Mouse (Mus musculus): ENCODE measurements around the gene Dram1.
A peak's percentile ranks its signal among the peaks of the same experiment; 100 is the strongest.
"Not testable (repeated sequence)": the region's sequence is repeated elsewhere in the genome, so short reads cannot be mapped to it uniquely, and the experiment has no call there.

Dram1 gene

DNA sequence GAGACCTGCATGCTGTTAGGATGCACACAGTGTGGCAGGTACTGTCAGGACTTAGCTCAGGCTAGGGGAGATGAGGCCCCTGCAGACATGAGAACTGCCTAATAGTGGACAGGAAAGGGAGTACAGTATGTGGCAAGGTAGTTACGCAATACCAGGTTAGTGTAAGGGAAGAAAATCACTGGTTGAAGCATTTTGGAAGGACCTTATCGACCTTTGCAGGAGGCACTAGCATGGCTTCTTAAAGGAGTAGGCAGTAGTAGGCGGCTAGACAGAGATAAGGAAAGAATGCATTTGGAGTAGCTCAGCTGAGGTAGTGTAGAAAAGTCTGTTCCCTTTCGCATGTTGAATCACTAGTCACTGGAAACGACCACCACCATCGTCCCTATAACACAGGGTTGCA lies 6.9 kb upstream of the Dram1 start:
- no peak for DNase-seq

DNA sequence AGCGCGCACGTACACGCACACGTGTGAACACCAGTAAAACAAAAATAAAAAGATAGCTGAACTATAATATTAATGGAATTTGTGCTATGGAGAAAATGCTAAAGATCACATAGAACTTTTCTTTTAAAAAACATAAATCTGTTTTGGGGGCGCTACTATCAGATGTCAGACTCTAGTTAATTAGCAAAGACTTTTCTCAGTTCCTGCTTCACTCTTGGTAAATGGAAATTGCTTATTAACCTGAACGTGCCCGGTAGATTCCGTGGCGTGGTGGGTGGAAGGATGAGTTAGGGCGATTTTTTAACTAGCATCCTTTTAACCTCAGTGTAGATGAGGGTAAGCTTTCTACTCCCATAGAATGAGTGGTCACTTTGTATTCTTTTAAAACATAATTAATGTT lies 6.4 kb upstream of the Dram1 start:
- DNase-seq, result no peak

DNA sequence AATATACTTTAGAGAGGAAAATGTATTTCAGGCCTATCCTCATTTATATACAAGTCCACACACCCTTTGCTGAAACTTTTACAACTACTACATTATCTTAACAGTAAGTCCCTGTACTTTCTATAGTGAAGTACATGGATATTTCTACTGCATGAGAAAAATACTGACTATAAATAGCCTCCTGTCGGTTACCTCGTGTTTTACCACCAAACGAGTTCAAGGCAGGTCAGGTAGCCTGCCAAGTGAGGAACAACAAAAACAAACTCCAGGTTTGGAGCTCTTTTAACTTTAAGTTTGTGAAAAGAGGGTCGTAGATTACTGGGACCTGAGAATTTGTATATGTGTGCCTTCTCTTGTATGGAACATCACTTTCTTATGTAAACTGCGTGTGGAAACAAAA lies 5.2 kb upstream of the Dram1 start:
- no peak for DNase-seq

DNA sequence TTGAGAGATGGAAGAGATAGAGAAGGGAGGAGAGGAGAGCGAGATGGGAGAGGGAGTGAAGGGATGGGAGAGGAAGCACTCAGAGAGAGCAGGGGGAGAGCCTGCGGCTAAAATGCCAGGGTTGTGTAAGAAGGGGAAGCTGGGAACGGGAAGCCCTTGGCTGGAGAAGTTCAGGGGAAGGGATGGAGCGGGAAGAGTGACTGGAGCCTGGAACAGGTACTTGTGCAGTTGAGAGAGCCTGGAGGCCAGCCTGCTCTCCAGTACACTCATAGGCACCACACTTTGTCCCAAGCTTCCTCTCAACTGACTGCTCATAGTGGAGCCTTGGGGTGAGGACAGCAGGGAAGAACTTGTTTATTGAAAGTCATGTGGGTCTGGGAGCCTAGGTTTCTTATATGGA lies 4.6 kb upstream of the Dram1 start:
- no peak for DNase-seq

DNA sequence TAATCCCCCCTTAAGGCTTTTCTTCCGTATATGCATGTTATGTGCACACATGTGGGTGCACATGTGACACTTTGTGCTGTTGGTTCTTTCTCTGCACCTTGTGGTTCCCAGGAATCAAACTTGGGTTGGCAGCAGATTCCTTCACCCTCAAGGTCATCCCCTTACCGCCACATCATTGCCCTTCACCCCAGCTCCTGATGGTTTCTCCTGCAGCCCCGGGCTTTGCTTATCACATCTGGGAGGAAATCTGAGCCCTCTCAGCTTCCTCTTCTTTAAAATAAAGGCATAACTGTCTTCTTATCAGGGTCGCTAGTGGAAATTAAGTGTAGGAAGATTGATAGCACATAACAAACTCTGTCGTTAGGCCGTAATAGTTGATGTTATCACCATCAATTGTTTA lies 3.1 kb upstream of the Dram1 start:
- DNase-seq, result no peak

DNA sequence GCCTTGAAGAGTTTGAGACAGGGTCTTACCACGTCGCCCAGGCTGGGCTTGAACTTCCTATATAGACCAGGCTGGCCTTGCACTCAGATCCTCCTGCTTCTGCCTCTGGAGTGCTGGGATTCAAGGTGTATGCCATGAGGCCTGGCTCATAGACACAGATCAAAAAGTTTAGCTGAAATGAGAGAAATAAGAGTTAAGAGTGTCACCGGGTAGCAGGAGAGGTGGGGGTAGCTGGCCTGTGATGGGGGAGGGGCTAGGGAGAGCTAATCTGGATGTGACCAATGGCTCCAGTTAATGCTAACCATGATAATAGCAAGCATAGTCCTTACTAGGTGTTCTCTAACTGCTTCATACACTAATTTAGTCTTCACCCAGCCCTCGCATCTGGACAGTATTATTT lies 2.4 kb upstream of the Dram1 start:
- no peak for DNase-seq

DNA sequence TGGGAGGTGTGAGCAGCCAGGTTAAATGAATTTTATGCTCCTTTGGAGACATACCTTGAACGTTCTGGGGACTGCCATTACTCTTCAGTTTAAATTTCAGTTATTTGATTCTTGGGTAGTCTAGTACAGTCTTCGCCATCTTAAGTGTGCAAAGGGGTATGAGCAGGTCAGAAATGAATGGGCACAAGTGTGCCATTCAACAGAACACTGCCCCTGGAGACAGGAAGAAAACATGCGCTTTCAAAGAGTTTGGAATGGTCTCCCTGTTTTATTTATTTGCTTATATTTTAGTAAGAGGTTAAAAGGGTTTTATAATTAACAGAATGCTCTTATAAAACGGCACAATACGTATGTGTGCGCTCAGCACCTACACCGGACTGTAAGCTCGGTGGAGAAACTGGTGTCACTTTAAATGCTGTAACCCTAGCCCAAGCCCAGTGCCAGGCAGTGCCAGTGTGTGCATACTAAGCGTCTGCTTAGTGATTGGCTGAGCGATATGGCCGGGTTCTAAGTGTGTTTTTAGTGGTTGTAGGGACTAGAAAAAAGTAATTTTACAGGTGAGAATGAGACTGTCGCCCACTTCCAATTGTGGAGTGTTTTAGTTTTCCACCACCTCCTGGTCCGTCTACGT lies 1.7 kb upstream of the Dram1 start:
- peak; percentile 44 for DNase-seq

DNA sequence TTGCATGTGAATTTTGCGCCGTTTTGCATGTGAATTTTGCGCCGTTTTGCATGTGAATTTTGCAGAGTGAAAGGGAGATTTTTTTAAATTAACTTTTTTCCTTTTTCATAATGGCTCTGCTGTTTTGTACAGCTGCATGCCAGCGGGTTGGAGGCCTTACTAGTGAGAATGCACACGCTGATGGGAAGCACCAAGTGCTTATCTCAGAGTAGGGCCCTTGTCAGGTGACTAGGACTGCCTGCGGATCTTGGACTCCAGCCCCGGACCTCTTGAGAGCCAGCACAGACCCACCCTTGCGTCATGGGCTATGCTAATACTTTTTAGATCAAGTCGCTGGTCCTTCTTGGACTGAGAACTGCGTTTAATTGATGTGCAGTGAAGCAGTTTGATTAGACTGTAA lies 1.1 kb upstream of the Dram1 start:
- DNase-seq, result peak; percentile 52

DNA sequence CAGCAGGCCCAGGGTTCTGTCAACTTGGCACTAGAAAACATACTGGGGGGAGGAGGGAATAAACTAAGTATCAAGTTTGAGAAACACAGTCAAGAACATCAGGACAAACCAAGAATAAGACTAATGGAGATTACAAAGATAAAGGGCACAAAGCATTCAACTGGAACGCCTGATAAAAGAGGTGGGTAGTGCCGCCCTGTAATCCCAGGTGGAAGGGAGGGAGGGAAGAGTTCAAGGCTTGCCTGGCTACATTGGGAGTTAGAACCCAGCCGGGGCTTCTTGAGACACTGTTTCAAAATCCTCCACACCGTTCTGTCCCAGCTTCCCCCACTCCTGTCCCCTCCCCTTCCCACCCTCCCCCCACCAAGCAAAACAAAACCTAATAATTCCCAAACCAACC lies 1.2 kb downstream of the Dram1 start:
- no peak for DNase-seq

DNA sequence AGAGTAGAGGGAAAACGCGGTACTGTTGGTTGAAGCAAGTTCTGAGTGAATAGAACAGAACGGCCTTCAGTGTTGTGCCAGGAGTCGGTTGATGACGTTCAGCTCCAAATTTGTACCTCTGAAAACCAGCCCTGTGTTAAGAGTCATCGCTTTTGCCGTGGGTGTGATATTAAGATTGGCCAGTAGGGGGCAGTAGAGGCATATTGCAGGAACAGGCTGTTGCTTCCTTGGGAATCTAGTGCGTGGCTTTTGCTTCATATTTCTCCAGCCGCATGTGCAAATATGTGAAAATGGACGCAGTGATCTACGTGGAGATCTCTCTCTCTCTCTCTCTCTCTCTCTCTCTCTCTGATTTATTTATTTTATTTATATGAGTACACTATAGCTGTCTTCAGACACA lies 2.1 kb downstream of the Dram1 start:
- DNase-seq, result peak; percentile 87

DNA sequence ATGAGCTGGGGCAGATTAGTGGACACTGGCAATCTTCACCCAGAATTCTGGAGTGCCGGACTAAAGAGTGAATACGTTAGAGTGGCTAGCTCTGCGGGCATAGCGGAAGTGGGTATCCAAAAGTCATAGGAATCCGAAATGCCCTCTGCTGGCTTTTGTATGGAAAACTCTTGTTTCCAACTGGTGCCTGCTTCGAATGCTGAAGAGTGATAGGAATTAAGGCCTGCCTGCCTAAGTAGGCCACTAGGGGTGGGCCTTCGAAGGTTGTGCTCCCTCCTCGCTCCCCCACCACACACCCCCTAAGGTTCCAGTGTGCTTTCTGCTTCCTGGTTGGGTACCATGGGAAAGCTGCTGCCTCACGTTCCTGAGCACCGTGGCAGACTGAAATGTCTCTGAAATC lies 3.9 kb downstream of the Dram1 start:
- DNase-seq, result no peak

DNA sequence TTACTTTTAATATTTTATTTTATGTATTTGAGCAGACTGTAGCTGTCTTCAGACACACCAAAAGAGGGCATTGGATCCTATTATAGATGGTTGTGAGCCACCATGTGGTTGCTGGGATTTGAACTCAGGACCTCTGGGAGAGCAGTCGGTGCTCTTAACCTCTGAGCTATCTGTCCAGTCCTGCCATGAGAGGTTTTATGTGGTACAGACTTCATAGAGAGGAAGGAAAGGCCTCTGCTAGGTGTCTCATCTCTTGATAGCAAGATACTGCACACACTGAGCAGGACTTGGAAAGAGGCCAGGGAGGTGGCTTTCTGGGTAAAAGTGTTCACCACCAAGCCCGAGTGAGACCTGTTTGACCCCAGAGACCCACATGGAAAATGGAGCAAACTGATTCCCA lies 5.9 kb downstream of the Dram1 start:
- DNase-seq, result not testable (repeated sequence)

DNA sequence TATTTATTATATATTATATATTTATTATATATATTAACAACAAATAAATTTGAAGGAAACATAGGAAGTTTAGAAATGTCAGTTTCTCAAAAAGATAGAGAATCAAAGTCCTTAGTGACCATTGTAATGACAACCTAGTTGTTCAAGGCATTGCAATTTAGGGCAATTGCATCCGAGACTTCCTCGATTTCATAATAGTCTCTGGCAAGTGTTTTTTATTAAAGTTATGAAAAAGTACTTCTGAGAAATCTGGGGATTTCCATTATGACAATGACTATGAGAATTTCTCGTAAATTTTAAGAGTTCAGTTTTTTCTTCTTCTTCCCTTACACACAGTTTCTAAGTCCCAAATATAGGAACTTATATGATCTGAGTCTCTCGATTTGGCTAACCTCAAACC lies 6.4 kb downstream of the Dram1 start:
- no peak for DNase-seq

DNA sequence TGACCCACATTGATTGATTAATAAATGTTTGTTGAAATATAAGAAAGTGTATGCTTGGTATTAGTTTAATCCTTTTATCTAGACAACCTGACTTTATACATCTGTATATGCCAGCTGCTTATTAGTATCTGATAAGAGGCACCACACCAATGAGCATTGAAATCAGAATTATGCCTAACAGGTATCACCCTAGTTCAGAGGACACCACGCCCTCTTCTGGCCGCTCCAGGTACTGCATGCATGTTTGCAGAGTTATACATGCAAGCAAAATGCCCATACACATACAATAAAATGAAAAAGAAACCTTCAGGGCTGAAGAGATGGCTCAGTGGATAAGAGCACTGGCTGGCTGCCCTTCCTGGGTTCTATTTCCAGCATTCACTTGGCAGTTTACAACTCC lies 7.1 kb downstream of the Dram1 start:
- no peak for DNase-seq

DNA sequence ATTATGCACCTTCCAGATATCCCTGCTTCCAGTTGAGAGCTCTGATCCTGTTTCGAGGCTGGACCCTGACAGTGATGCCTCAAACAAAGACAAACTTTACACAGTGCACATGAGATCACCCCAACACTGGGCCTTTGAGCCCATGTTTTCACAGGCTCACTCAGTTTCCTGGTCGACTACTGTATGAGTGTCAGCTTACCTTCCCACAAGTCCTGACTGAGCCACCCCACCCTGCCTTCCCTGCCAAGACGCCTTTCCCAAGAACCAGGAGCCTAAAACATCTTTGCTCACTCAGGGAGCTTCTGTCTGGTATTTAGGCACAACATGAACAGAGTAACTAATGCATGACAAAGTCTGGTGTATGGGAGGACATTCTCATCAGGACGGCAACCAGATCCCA lies 9.6 kb downstream of the Dram1 start:
- DNase-seq, result no peak

DNA sequence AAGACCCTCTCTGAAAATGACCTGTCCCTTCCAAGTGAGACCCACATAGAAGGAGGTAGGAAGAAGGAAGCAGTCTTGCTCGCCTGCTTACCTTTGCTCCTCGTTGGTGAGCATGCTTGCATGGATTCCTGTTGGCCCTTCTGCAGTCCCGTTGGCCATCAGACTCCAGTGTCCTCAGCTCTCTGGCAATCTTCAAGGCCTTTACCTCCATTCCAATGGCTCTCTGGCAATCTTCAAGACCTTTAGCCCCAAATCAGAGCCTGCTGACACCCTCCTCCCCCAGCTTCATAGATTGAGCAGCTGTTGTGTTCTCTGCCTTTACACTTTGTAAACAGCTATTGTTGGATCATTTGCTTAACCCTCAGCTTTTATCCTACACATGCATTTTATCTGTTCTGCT lies 14.7 kb downstream of the Dram1 start:
- DNase-seq, result no peak

DNA sequence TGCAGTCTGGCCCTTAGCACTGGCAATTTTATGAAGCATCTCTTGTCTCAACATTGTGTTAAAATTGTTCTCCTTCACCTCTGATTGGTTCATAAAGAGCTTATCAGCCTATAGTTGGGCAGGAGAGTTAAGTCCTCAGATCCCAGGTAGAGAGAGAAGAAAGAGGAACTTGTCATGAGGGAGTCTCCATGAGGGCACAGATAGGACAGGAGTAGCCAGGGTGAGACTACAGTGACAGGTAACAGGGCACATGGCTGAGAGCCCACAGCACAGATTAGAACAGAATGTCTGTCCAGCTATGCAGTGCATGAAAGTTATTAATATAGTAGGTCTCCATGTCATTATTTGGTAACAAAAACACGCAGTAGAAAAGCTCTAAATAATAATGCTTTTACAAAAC lies 16.7 kb downstream of the Dram1 start:
- DNase-seq, result no peak

DNA sequence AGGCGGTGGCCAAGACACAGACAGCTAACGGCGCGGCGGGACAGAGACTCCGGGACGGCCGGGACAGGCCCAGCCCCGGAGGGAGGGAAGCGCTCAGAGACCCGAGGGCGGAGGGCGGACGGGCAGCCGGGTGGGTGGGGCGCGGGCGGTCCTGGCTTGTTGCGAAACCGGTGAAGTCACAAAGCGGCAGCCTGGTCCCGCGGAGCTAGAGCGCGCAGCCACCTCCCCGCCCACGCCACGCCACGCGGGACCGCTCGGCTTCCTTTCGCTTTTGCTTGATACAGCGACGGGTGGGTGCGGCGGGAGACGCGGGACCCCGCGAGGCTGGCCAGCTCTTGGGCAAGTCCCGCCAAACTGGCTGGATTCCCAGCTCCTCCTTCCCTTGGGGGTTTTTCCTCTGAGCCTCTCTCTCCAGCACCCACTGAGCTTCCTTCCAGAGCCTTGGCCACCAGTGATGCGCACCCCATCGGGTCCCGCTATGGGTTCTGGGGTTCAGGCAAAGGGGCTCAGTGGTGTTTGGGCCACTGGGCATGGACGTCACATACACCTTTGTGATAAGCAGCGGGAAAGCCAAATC lies 21.8 kb downstream of the Dram1 start:
- DNase-seq, result peak; percentile 81

DNA sequence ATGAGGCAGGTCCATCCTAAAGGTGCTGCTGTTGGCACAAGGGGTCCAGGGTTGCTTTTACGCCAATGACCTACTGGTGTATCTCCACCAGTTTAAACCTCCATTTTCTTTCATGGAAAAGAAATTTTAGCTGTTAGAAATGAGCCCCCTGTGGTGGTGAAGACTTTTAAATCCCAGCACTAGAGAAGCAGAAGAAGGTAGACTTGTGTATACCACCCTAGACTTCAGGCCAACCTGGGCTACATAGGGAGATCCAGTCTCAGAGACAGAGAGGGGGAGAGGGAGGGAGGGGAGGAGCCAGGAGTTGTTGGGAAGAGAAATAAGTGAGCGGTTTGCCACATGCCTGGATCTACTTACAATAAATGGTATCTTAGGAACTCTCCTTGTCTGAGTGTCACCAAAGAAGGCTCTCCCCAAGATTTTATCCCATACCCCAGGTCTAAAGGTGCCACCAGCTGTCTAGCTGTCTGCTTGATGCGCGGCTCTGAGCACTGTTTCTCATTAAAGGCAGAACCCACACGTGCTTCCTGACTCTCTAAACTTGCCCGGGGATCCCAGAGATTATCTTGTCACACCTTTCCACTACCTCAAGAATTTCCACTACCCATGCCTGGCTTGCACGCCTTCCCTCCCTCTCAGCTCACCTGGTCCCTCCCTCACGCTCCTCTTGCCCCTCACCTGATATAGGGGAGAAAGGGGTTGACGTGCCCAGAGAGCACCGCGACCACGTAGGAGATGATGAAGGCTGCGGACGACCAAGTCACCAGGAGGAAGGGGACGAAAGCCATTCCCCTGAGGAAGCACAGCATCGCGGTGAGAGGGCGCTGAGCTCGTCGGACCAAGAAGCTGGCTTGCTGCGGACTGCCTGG lies 22.5 kb downstream of the Dram1 start:
- no peak for DNase-seq

DNA sequence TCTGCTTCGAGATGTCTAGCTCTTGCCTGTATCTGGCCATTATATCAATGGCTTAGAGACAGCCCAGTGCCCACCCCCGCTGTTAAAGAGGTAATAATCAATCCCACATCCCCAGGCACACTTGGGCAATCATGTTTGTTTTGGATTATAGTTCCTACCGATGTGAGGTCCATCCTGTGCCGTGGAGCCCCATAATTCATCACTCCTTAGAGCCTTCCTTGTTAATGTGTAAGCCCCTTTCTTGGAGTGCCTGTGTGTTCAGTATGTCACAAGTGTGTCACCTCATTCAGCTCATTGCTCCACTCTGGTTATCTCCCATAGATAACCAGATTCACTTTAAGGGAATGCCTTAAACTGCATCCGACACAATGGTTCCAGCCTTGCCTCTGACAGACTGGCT lies 24.3 kb downstream of the Dram1 start:
- DNase-seq, result no peak

DNA sequence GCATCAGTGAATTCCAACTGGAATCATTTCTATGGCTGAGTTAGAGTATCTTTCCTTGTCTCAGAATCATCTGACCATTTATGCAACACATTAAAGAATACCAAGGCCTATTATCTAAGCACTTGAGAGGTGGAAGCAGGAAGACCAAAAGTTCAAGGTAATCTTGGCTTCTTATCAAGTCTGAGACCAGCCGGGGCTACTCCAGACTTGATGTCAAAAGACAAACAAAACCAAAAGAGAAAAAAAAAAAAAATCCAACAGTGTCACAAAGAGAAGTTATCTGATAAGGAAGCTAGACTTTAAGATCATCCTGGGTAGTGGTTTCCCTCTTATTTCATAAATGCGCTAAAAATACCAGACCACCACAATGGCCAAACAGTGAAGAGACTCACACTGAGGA lies 26.3 kb downstream of the Dram1 start:
- no peak for DNase-seq

DNA sequence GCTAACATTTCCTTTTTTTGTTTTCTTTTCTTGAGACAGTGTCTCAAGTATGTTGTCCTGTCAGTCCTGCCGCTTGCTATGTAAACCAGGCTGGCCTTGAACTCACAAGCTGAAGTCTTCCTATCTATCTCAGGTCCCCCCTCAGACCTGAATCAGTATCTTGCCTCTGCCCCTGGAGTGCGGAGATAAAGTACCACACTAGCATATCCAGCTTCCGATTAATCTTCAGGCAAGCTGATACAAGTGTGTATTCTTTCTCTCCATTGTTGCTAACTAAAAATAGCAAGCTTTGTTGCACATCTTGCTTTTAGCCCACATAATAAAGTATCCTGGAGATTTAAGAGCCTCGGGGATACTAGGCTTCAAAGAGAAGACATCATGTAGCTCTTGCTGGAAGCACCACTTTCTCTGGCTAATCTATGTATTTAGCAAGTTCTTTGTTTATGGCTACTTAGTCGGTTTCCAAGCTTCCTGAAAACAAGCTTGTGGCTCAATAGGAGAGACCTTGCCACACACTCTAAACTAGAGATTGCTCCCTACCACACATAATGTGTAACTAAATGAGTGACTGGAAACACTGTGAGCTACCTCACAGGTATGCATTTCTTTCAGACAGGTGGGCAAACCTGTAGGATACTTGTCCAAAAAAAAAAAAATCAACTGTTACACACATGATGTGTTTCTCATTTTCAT lies 27.3 kb downstream of the Dram1 start:
- no peak for DNase-seq

DNA sequence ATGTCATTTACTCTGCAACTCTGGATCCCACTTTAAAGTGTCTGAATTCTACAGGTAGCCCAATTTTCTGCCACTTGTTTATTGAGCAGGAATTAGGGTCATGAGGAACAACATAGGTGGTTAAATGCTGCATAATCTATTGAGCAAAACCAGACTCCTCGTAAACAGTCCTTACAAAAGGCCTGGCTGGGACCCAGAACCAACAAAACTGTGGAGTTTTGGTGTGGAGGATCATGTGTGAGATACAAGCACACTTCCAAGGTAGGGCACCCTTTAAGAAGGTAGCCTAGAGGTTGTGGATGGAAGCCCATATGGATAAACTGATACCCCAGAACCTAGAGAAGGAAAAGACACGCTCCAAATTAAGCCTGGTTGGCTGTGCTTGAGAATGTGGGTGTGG lies 28.2 kb downstream of the Dram1 start:
- DNase-seq, result no peak

DNA sequence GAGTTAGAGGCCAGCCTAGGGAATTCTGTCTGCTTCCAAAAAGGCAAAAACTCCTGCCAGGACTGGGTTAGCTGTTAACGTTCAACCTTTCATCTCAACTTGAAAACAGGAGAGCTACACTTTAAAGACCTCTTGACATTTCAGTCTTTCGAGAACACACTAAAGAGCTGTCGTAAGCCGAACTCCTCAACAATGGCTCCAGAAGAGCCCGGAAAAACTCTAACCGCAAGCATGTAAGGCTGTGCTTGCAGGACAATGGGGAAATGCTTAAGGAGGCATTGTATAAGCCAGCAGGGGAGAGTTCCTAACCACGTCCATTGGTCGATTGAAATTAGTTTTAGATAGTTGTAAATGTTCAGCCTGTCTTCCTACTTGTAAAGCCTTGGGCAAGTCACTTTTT lies 29.1 kb downstream of the Dram1 start:
- no peak for DNase-seq

Measured in kidney, postnatal 14 days (tissue).